Mouse (Mus musculus): Measurements from ENCODE around the gene Gna12.

- TF ChIP-seq POLR2A (IDR thresholded peaks at IDR 0.05; ENCODE audit: control insufficient read depth in 1 of 2, insufficient read depth in 1 of 2, low read depth in 1 of 2, low read length in 2 of 2, poor library complexity in 1 of 2), result no peak
- no peak for TF ChIP-seq E2F4 (IDR thresholded peaks at IDR 0.05; ENCODE audit: borderline replicate concordance, low read depth, low read length)
- no peak for TF ChIP-seq CTCF (IDR thresholded peaks at IDR 0.05 in 2 of 3, conservative IDR thresholded peaks at IDR 0.05 in 1 of 3; ENCODE audit: control insufficient read depth in 1 of 3, insufficient read depth in 1 of 3, low read depth in 2 of 3, low read length in 3 of 3, poor library complexity in 1 of 3, severe bottlenecking in 1 of 3)
- no peak for TF ChIP-seq GABPA (IDR thresholded peaks at IDR 0.05; ENCODE audit: low read depth, low read length)
- TF ChIP-seq TAL1 (IDR thresholded peaks at IDR 0.05; ENCODE audit: low read length), result no peak
- TF ChIP-seq ZKSCAN1 (IDR thresholded peaks at IDR 0.05; ENCODE audit: low read depth, low read length), result no peak
Observed at GRCm38 (mm10) chr5:140741040-140741439, 89.2 kb downstream of the Gna12 start.

Measured in MEL (cell line).